Mouse (Mus musculus) CH12.LX (cell line): ENCODE measurements at regions not wholly inside any gene's neighbourhood (a gene's known extent, or its start where the extent isn't known, plus 50 kb on each side); places are given as distances from the start of the nearest gene placed in this dataset.

Experiments
- CTCF ChIP-seq, 2 experiments: IDR thresholded peaks in 1 of 2; conservative IDR thresholded peaks in 1 of 2; 2 replicates each; pipeline ENCODE4 v1.5.1; 2011 to 2012; ENCODE audit warnings: low read depth in 2 of 2, low read length in 2 of 2, improper control_type of control experiment in 1 of 2, inconsistent platforms in 1 of 2, mild to moderate bottlenecking in 1 of 2, moderate library complexity in 1 of 2
- E2F4 ChIP-seq: IDR thresholded peaks from 2 replicates; pipeline ENCODE4 v1.6.1; 2011; ENCODE audit warnings: low read depth, low read length, improper control_type of control experiment; ENCODE audit not compliant: insufficient replicate concordance
- KAT2A ChIP-seq: IDR thresholded peaks from 2 replicates; pipeline ENCODE4 v1.6.1; 2012; ENCODE audit warnings: low read length, improper control_type of control experiment, inconsistent platforms; ENCODE audit not compliant: insufficient replicate concordance
- MAX ChIP-seq: IDR thresholded peaks from 2 replicates; pipeline ENCODE4 v1.6.1; 2011; ENCODE audit warnings: low read length, improper control_type of control experiment
- POLR2A ChIP-seq: IDR thresholded peaks from 2 replicates; pipeline ENCODE4 v1.6.1; 2011; ENCODE audit warnings: low read depth, mild to moderate bottlenecking, improper control_type of control experiment, low read length
- USF1 ChIP-seq: IDR thresholded peaks from 2 replicates; pipeline ENCODE4 v1.6.1; 2014; ENCODE audit warnings: low read depth, mild to moderate bottlenecking, inconsistent platforms, low read length, improper control_type of control experiment
- ZC3H11A ChIP-seq: IDR thresholded peaks from 2 replicates; pipeline ENCODE4 v1.6.1; 2012; ENCODE audit warnings: low read depth, mild to moderate bottlenecking, inconsistent platforms, low read length, improper control_type of control experiment

GRCm38 (mm10) chr5:5925796-5926195 lies 176.7 kb upstream of the Steap1 start:
- TF ChIP-seq POLR2A (no peak), ZC3H11A (no peak), KAT2A (no peak), E2F4 (no peak), USF1 (no peak), MAX (no peak), CTCF (conservative IDR thresholded peaks at IDR 0.05 in 1 of 2, IDR thresholded peaks at IDR 0.05 in 1 of 2; ENCODE audit: low read depth in 2 of 2, low read length in 2 of 2) (no peak)
